Mouse (Mus musculus): ENCODE measurements around the gene Acap1.

DNA sequence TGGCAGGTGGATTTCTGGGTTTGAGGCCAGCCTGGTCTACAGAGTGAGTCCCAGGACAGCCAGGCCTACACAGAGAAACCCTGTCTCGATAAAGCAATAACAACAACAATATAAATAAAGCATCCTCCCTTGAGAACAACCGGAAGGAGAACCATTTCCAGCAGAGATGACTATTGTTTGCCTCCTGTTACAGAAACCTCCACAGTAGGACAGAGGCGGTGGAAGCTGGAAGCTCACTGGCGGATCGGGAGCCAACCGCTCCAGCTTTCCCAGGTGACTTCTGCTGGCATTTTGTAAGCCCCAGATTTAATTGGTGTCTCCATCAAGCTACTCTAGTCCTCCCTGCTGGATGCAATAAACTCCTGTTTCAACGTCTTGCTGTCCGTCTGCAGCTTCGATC lies 29.8 kb downstream of the Acap1 start:
- no peak for TF ChIP-seq EP300 (IDR thresholded peaks at IDR 0.05; ENCODE audit: low read depth)
- TF ChIP-seq CTCF (IDR thresholded peaks at IDR 0.05; ENCODE audit: low read depth) = no peak
